Mouse (Mus musculus) adrenal gland, adult (tissue): Measurements from ENCODE around the gene Tceal8.

Source experiments
- DNase-seq, 2 experiments: peaks; one replicate each; pipeline ENCODE4 v3.0.0; 2022 to 2023; ENCODE audit warnings: low spot score in 1 of 2; ENCODE audit not compliant: inconsistent age in 2 of 2

The Tceal8 gene

GRCm38 (mm10) chrX:136135559-136135958 is 36.6 kb downstream of the Tceal8 start:
- DNase-seq, result no peak

- DNase-seq, result peak; percentile 27 to 66
Observed at GRCm38 (mm10) chrX:136127744-136128064, 44.4 kb downstream of the Tceal8 start.

- DNase-seq, result no peak
Observed at GRCm38 (mm10) chrX:136127038-136127743, 45.0 kb downstream of the Tceal8 start.
